ENCODE assay signal across 8 mouse cellular contexts in genomic region chr5:143632674-143633557, GRCm38 (mm10). TPM values are rescaled to one million over a fixed set of nuclear protein-coding genes. Genes with fewer than 3 reads are reported as not detected.
DNase-seq lines count a peak whose midpoint lies in the region; ATAC-seq and TF ChIP-seq lines count a peak whose summit lies in the region.

No protein-coding gene starts in this region.

- no peak for ATAC-seq in neural tube, embryonic 14.5 days (ENCODE audit: low read depth)
- no peak for ATAC-seq in frontal cortex, adult (ENCODE audit: low TSS enrichment)
- ATAC-seq in megakaryocyte progenitor cell, adult 5-6 weeks (replicated peaks; ENCODE audit: poor library complexity): no peak

- 62% methylated on average over 9 of the region's 9 CpGs for WGBS in neural tube, embryonic 14.5 days

- no peaks in the 10 kb centered on the region for H3K9me3 ChIP-seq in neural tube, embryonic 14.5 days (ENCODE audit: control insufficient read depth, low read length)

- H3K27me3 ChIP-seq in neural tube, embryonic 14.5 days (ENCODE audit: control insufficient read depth, insufficient read depth, low read length): no peaks in the 10 kb centered on the region

- DNase-seq in left cerebral cortex, adult 2 months (ENCODE audit: extremely low spot score in 1 of 2, low spot score in 2 of 2): no peak
- no peak for DNase-seq in left cerebral cortex, adult 8-10 months (ENCODE audit: low spot score in 2 of 2)
- DNase-seq in heart, adult 9 months (ENCODE audit: low spot score in 2 of 2): peak; percentile 85 to 86
- DNase-seq in kidney, postnatal 25 days: peak; percentile 68 to 77
- no peak for DNase-seq in right cerebral cortex, adult 18-20 months

- no peak for TF ChIP-seq CTCF in left cerebral cortex, adult 2 months (IDR thresholded peaks at IDR 0.05)

- H3K4me1 ChIP-seq in neural tube, embryonic 14.5 days (ENCODE audit: control insufficient read depth, insufficient read depth, low read length): peaks cover 6% of the 10 kb centered on the region; the same call in 1 of the 2 replicates

- peak overlapping the region; percentile 13; the same call in 1 of the 2 replicates for H3K4me3 ChIP-seq in left cerebral cortex, adult 2 months
- H3K4me3 ChIP-seq in neural tube, embryonic 14.5 days (ENCODE audit: low read depth, low read length): no peak overlapping the region

- H3K9ac ChIP-seq in neural tube, embryonic 14.5 days (replicated peaks; ENCODE audit: low read depth, low read length): no peak overlapping the region

- no peak overlapping the region for H3K4me2 ChIP-seq in neural tube, embryonic 14.5 days (ENCODE audit: low read depth, low read length)

- H3K36me3 ChIP-seq in neural tube, embryonic 14.5 days (ENCODE audit: control insufficient read depth, insufficient read depth, low read length): no peaks in the 10 kb centered on the region

- intact Hi-C loops in left cerebral cortex, adult 2 months (cut with DNase I): no loop called here

- peak overlapping the region; percentile 72 for H3K27ac ChIP-seq in left cerebral cortex, adult 2 months
- 0 out of 2 replicates have a peak overlapping the region, but pooled peaks have one; percentile 23 for H3K27ac ChIP-seq in neural tube, embryonic 14.5 days (ENCODE audit: low read depth, low read length)

RNA-seq across cellular contexts. Expression of gene Cyth3, which starts 10.7 kb away (rescaled TPM):
- 10 to 100 TPM; 36.7 to 36.9 TPM for total RNA-seq in left cerebral cortex, adult 2 months (2021)
- total RNA-seq in left cerebral cortex, adult 8-10 months (2022): 10 to 100 TPM; 29.9 to 37.5 (median 32.7) TPM
- 35.3 and 42.6 TPM in 2 replicates for polyA plus RNA-seq in neural tube, embryonic 14.5 days (2014; fragmentation: Nextera tagmentation; extraction: Ambion mirVana)
- 10.4 and 15.7 TPM in 2 replicates for total RNA-seq in megakaryocyte progenitor cell, adult 5-6 weeks (2015)
- total RNA-seq in megakaryocyte progenitor cell, adult 5-6 weeks (2017): 8.8 and 17.4 TPM in 2 replicates

Comparison
In these comparisons a context has a peak if more than half of its experiments do, and no peak if none do; other contexts are left out.
1. DNase-seq: peak in heart, adult 9 months (2 of 2) and kidney, postnatal 25 days (2 of 2); none in left cerebral cortex, adult 2 months (0 of 2), left cerebral cortex, adult 8-10 months (0 of 2) and right cerebral cortex, adult 18-20 months (single experiment).